22 mouse cellular contexts compared by ENCODE assay signal in the genomic region with DNA sequence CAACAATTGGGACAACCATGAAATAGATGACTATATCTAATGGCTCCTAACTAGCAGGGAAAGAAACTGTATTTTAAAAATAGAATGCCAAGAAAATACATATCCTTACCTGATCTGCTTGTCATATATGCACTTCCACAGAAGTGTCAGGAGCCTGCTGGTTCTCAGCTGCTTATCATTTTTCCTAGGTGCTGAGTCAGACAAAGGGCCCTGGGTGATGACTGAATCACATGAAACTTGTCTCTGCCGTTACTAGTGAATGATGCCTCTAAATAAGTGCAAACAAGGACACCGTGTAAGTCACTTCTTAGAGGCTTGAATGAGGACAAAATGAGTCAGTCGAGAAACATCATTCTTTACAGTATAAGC.
"Had no signal": no experiment of that assay in that cellular context is flagged by ENCODE, and none has a peak within 500 bp of the region (broad histone marks: within the 10 kb centered on the region; RNA-seq: fewer than 3 reads in every experiment).

No protein-coding gene starts in this region.

- H3K4me2 ChIP-seq: limb, embryonic 12.5 days; limb, embryonic 15.5 days; liver, embryonic 11.5 days; lung, embryonic 14.5 days; midbrain, embryonic 13.5 days had no signal

- H3K27ac ChIP-seq: left cerebral cortex, adult 2 months; limb, embryonic 12.5 days; limb, embryonic 15.5 days; liver, embryonic 14.5 days; macrophage; midbrain, embryonic 13.5 days; stomach, postnatal 0 days had no signal

- H3K4me3 ChIP-seq: left cerebral cortex, adult 2 months; limb, embryonic 12.5 days; limb, embryonic 15.5 days; midbrain, embryonic 13.5 days had no signal

- H3K36me3 ChIP-seq: limb, embryonic 12.5 days; limb, embryonic 15.5 days; midbrain, embryonic 13.5 days had no signal

- H3K27me3 ChIP-seq: limb, embryonic 12.5 days; limb, embryonic 15.5 days; midbrain, embryonic 13.5 days had no signal

- ATAC-seq: liver, postnatal 0 days; lung, postnatal 0 days; midbrain, embryonic 13.5 days had no signal

- H3K4me1 ChIP-seq: limb, embryonic 12.5 days; limb, embryonic 15.5 days; midbrain, embryonic 13.5 days had no signal

- H3K9ac ChIP-seq: limb, embryonic 12.5 days; limb, embryonic 15.5 days; liver, embryonic 14.5 days; liver, postnatal 0 days; lung, embryonic 14.5 days; midbrain, embryonic 13.5 days had no signal

- DNase-seq: kidney, adult 18-20 months; kidney, adult 9 months; kidney, postnatal 14 days; kidney, postnatal 4 days; layer of hippocampus, adult 9-11 months; left cerebral cortex, postnatal 4 days; liver, postnatal 0 days; lung, embryonic 14.5 days; right cerebral cortex, adult 18-20 months; right cerebral cortex, postnatal 14 days; right cerebral cortex, postnatal 4 days; thymus, adult 2 months; thymus, postnatal 36 days had no signal

- H3K9me3 ChIP-seq: limb, embryonic 12.5 days; limb, embryonic 15.5 days; midbrain, embryonic 13.5 days had no signal
